Mouse (Mus musculus): ENCODE data around the gene 4931423N10Rik.
"Not testable (repeated sequence)": the region's sequence is repeated elsewhere in the genome, so short reads cannot be mapped to it uniquely, and the experiment has no call there.

4931423N10Rik gene

GRCm38 (mm10) chr2:23207070-23207526, at the start of gene 4931423N10Rik:
Gene 4931423N10Rik, plus strand, starts transcription at chr2:23207476.
- DNase-seq (ENCODE audit: low spot score) = no peak

DNA sequence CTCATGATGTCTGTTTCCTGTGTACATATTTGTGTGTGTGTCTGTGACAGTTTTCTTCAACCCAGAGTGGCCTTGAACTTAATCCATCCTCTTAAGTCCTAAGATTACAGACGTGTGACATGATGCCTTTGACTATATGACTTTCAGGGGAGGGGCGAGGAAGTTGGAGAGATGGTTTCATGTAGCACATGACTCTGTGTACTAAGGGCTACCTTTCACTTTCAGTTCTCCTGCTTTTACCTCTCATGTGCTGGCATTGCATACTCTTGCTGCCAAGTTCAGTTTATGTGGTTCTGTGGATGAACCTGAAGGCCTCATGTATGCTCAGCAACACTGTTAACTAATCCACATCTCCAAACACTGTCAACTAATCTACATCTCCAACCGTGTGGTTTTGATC, 35.0 kb upstream of the 4931423N10Rik start:
- no peak for DNase-seq (ENCODE audit: low spot score)

GRCm38 (mm10) chr2:23194366-23194765, 12.9 kb upstream of the 4931423N10Rik start:
- DNase-seq (ENCODE audit: low spot score) = no peak

DNA sequence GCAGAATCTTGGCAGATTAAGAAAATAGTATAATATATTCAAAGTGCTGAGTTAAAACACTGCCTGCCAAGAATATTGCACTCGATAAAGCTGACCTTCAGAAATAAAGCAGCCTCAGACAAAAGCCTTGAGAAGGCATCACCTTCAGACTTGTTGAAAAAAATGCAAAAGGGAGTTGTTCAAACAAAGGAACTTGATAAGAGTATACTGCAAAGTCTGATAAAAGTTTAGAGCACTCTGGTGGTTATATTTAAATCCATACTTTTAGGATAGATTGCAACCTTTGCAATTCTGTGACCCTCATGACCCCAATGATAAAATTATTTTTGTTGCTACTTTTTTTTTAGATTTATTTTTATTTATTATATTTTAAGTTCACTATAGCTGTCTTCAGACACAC, 6.2 kb upstream of the 4931423N10Rik start:
- no peak for DNase-seq (ENCODE audit: low spot score)

GRCm38 (mm10) chr2:23202900-23203670, 4.2 kb upstream of the 4931423N10Rik start:
- DNase-seq (ENCODE audit: low spot score) = no peak

DNA sequence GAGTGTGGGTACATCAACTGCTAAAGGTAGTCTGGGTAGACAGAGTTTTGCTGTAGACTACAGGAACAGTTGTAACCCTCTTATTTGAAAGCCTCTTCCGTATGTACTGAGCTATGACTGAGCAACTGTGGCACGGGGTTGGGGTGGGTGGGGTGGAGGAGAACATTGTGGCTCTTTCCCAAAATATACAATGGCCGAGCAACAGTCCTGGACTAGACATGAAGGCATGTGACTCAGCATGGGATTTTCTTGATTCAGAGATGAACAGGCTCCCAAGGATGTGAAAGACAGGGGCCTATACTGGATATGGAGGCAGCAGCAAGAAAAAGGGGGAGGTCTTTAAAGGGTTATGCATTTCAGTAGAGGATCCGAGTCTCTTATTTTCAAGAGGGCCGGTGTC, 6.4 kb downstream of the 4931423N10Rik start:
- no peak for DNase-seq (ENCODE audit: low spot score)

GRCm38 (mm10) chr2:23225199-23225598, 17.9 kb downstream of the 4931423N10Rik start:
- no peak for DNase-seq (ENCODE audit: low spot score)

GRCm38 (mm10) chr2:23228463-23228862, 21.2 kb downstream of the 4931423N10Rik start:
- no peak for DNase-seq (ENCODE audit: low spot score)

DNA sequence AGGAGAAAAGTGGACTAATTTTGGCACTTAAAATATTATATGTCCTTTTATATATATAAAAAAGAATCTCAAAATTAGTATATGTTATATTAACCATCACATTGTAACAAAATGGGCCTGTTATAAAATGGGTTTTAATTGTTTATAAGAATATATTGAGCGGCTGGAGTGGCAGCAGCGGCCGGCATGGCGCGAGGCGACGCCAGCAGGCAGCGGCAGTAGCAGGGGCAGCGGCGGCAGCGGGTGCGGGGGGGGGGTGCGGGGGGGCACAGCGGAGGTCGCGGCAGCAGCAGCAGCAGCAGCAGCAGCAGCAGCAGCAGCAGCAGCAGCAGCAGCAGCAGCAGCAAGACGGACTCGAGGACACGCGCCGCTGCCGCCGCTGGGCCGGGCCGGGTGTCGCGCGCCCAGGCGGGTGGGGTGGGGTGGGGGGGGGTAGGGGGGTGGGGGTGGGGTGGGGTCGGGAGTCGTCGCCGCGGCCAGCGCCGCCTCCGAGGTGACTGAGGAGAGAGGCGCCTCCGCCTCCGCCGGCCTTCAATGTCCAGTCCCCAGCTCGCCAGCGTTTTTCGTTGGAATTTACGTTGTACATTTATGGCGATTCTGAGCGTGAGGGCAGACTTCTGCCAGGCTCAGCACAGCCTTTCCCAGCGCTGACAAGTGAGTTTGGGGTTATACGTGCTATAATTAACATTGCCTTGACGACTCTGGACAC, 26.9 kb downstream of the 4931423N10Rik start:
- DNase-seq (ENCODE audit: low spot score) = no peak

DNA sequence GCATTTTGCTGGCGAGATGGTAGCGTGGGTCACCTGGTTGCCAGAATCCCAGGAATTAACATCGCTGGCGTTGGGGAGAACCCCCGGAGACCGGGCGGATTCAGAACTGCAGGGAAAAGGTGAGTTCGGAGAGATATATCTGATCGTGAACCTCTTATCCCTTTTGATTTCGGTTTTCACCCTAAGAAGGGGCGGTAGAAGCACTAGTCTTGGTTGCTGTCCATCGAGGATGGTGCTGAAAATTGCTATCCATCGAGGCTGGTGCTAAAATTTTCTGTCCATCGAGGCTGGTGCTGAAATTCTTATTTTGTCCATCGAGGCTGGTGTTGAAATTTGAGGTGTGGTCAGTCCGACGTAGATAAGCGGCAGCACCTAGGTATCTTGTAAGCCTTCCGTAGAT, 83.7 kb downstream of the 4931423N10Rik start:
- DNase-seq (ENCODE audit: low spot score) = not testable (repeated sequence)

- no peak for DNase-seq (ENCODE audit: low spot score)
Measured at GRCm38 (mm10) chr2:23314869-23315268, 107.6 kb downstream of the 4931423N10Rik start.

Data from urinary bladder, postnatal 10 days (tissue).